Mouse (Mus musculus): ENCODE data around the gene Fbxo44. TPM values are rescaled to one million over a fixed set of nuclear protein-coding genes. Genes with fewer than 3 reads are reported as not detected.

The Fbxo44 gene
- polyA plus RNA-seq, 1 experiment = 29.8 TPM

GRCm38 (mm10) chr4:148147714-148148113, 12.6 kb downstream of the Fbxo44 start:
- H3K27ac ChIP-seq (ENCODE audit: insufficient read depth, low read depth, low read length) = no peak overlapping the region
- WGBS = 89% methylated on average over 2 of the region's 2 CpGs

GRCm38 (mm10) chr4:148143721-148144120, 16.6 kb downstream of the Fbxo44 start:
- WGBS = 86% methylated on average over 5 of the region's 5 CpGs

More at GRCm38 (mm10) chr4:148147714-148148113, 12.6 kb downstream of the Fbxo44 start:
- no peak for DNase-seq
- TF ChIP-seq POLR2A (IDR thresholded peaks at IDR 0.05; ENCODE audit: low read depth, low read length) = no peak
- no peak for TF ChIP-seq CTCF (conservative IDR thresholded peaks at IDR 0.05; ENCODE audit: insufficient read depth, insufficient read length, low read depth, low read length)
- H3K4me1 ChIP-seq (ENCODE audit: control insufficient read depth, insufficient read depth, low read length) = no peaks in the 10 kb centered on the region
- H3K36me3 ChIP-seq (ENCODE audit: control insufficient read depth, insufficient read depth, low read length) = no peaks in the 10 kb centered on the region
- no peaks in the 10 kb centered on the region for H3K27me3 ChIP-seq (replicated peaks; ENCODE audit: control insufficient read depth, insufficient read depth, low read length)
- H3K4me3 ChIP-seq (ENCODE audit: insufficient read depth, low read depth, low read length) = no peak overlapping the region

GRCm38 (mm10) chr4:148140098-148141011, 19.9 kb downstream of the Fbxo44 start:
- peak overlapping the region; percentile 94 for H3K27ac ChIP-seq (ENCODE audit: insufficient read depth, low read depth, low read length)
- no peaks in the 10 kb centered on the region for H3K36me3 ChIP-seq (ENCODE audit: control insufficient read depth, insufficient read depth, low read length)
- no peaks in the 10 kb centered on the region; the same call in 1 of the 2 replicates for H3K4me1 ChIP-seq (ENCODE audit: control insufficient read depth, insufficient read depth, low read length)
- H3K27me3 ChIP-seq (replicated peaks; ENCODE audit: control insufficient read depth, insufficient read depth, low read length) = no peaks in the 10 kb centered on the region
- peak; percentile 82 for TF ChIP-seq CTCF (conservative IDR thresholded peaks at IDR 0.05; ENCODE audit: insufficient read depth, insufficient read length, low read depth, low read length)
- TF ChIP-seq POLR2A (IDR thresholded peaks at IDR 0.05; ENCODE audit: low read depth, low read length) = peak; percentile 24
- peak; percentile 97 for DNase-seq
- WGBS = under 1% methylated on average over 65 of the region's 65 CpGs
- H3K4me3 ChIP-seq (ENCODE audit: insufficient read depth, low read depth, low read length) = peak overlapping the region; percentile 80

More at GRCm38 (mm10) chr4:148143721-148144120, 16.6 kb downstream of the Fbxo44 start:
- Histone ChIP-seq H3K27me3 (replicated peaks; ENCODE audit: control insufficient read depth, insufficient read depth, low read length) (no peaks in the 10 kb centered on the region), H3K4me1 (ENCODE audit: control insufficient read depth, insufficient read depth, low read length) (no peaks in the 10 kb centered on the region; the same call in 1 of the 2 replicates), H3K36me3 (ENCODE audit: control insufficient read depth, insufficient read depth, low read length) (no peaks in the 10 kb centered on the region), H3K27ac (ENCODE audit: insufficient read depth, low read depth, low read length) (no peak overlapping the region), H3K4me3 (ENCODE audit: insufficient read depth, low read depth, low read length) (no peak overlapping the region)
- DNase-seq = no peak
- no peak for TF ChIP-seq POLR2A (IDR thresholded peaks at IDR 0.05; ENCODE audit: low read depth, low read length)
- TF ChIP-seq CTCF (conservative IDR thresholded peaks at IDR 0.05; ENCODE audit: insufficient read depth, insufficient read length, low read depth, low read length) = no peak

GRCm38 (mm10) chr4:148139767-148140097, 20.6 kb downstream of the Fbxo44 start:
- under 1% methylated on average over 12 of the region's 12 CpGs for WGBS
- TF ChIP-seq CTCF (conservative IDR thresholded peaks at IDR 0.05; ENCODE audit: insufficient read depth, insufficient read length, low read depth, low read length) (no peak), POLR2A (IDR thresholded peaks at IDR 0.05; ENCODE audit: low read depth, low read length) (no peak)
- DNase-seq = no peak
- Histone ChIP-seq H3K27ac (ENCODE audit: insufficient read depth, low read depth, low read length) (peak overlapping the region; percentile 34; the same call in 1 of the 2 replicates), H3K27me3 (replicated peaks; ENCODE audit: control insufficient read depth, insufficient read depth, low read length) (no peaks in the 10 kb centered on the region), H3K4me1 (ENCODE audit: control insufficient read depth, insufficient read depth, low read length) (no peaks in the 10 kb centered on the region; the same call in 1 of the 2 replicates), H3K36me3 (ENCODE audit: control insufficient read depth, insufficient read depth, low read length) (no peaks in the 10 kb centered on the region), H3K4me3 (ENCODE audit: insufficient read depth, low read depth, low read length) (peak overlapping the region; percentile 80)

- Histone ChIP-seq H3K27me3 (replicated peaks; ENCODE audit: control insufficient read depth, insufficient read depth, low read length) (no peaks in the 10 kb centered on the region), H3K27ac (ENCODE audit: insufficient read depth, low read depth, low read length) (no peak overlapping the region), H3K36me3 (ENCODE audit: control insufficient read depth, insufficient read depth, low read length) (no peaks in the 10 kb centered on the region), H3K4me3 (ENCODE audit: insufficient read depth, low read depth, low read length) (no peak overlapping the region), H3K4me1 (ENCODE audit: control insufficient read depth, insufficient read depth, low read length) (no peaks in the 10 kb centered on the region; the same call in 1 of the 2 replicates)
- 73% methylated on average over 8 of the region's 8 CpGs for WGBS
- DNase-seq = no peak
- no peak for TF ChIP-seq CTCF (conservative IDR thresholded peaks at IDR 0.05; ENCODE audit: insufficient read depth, insufficient read length, low read depth, low read length)
- no peak for TF ChIP-seq POLR2A (IDR thresholded peaks at IDR 0.05; ENCODE audit: low read depth, low read length)
Measured at GRCm38 (mm10) chr4:148137503-148137902, 22.8 kb downstream of the Fbxo44 start.

- H3K27ac ChIP-seq (ENCODE audit: insufficient read depth, low read depth, low read length) = no peak overlapping the region
Measured at GRCm38 (mm10) chr4:148134988-148135387, 25.3 kb downstream of the Fbxo44 start.

GRCm38 (mm10) chr4:148131497-148132081, 28.7 kb downstream of the Fbxo44 start:
- H3K4me1 ChIP-seq (ENCODE audit: control insufficient read depth, insufficient read depth, low read length) = no peaks in the 10 kb centered on the region
- WGBS = 3% methylated on average over 21 of the region's 21 CpGs
- TF ChIP-seq POLR2A (IDR thresholded peaks at IDR 0.05; ENCODE audit: low read depth, low read length) (no peak), CTCF (conservative IDR thresholded peaks at IDR 0.05; ENCODE audit: insufficient read depth, insufficient read length, low read depth, low read length) (no peak)
- no peaks in the 10 kb centered on the region for H3K36me3 ChIP-seq (ENCODE audit: control insufficient read depth, insufficient read depth, low read length)
- H3K27ac ChIP-seq (ENCODE audit: insufficient read depth, low read depth, low read length) = no peak overlapping the region
- DNase-seq = peak; percentile 20
- no peak overlapping the region for H3K4me3 ChIP-seq (ENCODE audit: insufficient read depth, low read depth, low read length)
- no peaks in the 10 kb centered on the region for H3K27me3 ChIP-seq (replicated peaks; ENCODE audit: control insufficient read depth, insufficient read depth, low read length)

More at GRCm38 (mm10) chr4:148134988-148135387, 25.3 kb downstream of the Fbxo44 start:
- Histone ChIP-seq H3K4me1 (ENCODE audit: control insufficient read depth, insufficient read depth, low read length) (no peaks in the 10 kb centered on the region), H3K27me3 (replicated peaks; ENCODE audit: control insufficient read depth, insufficient read depth, low read length) (no peaks in the 10 kb centered on the region), H3K4me3 (ENCODE audit: insufficient read depth, low read depth, low read length) (no peak overlapping the region), H3K36me3 (ENCODE audit: control insufficient read depth, insufficient read depth, low read length) (no peaks in the 10 kb centered on the region)
- TF ChIP-seq POLR2A (IDR thresholded peaks at IDR 0.05; ENCODE audit: low read depth, low read length) (no peak), CTCF (conservative IDR thresholded peaks at IDR 0.05; ENCODE audit: insufficient read depth, insufficient read length, low read depth, low read length) (no peak)
- WGBS = 90% methylated on average over 8 of the region's 8 CpGs
- no peak for DNase-seq

Measured in kidney, adult 2 months (tissue).